Mouse (Mus musculus) inflammation-experienced regulatory T-cells, adult 6 months (primary cell): ENCODE data around the gene Pirt. TPM values are rescaled to one million over a fixed set of nuclear protein-coding genes. Genes with fewer than 3 reads are reported as not detected.

Experiments
- ATAC-seq: one replicate; pipeline ENCODE4 v1.8.0; 2017
- polyA plus RNA-seq, 3 experiments: library from polyadenylated mRNA; unstranded; fragments of 100-300 nt; shearing (Covaris generic); gene quantifications; one replicate each; pipeline ENCODE4 v1.2.1; 2017

Pirt gene
- polyA plus RNA-seq, 3 experiments from 2014 or later: not detected

DNA sequence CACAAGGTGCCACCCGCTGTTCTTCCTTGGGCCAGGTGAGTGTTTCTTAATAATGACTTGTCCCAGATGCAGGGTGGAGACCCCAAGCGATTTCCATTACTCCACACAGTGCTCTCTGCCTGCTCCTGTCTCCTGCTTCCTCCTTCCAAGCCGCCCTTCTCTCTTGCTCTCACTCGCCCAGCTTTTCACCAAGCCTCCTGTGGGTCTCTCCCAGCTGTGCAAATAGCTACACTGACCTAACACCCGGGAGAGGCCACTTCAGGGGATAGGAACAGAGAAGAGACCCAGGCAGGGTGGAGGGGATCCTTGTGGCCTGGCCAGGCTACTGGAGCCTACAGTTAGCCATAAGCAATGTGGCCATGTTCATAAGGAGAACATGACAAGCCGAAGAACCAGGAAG lies 35.1 kb downstream of the Pirt start:
- no peak for ATAC-seq

DNA sequence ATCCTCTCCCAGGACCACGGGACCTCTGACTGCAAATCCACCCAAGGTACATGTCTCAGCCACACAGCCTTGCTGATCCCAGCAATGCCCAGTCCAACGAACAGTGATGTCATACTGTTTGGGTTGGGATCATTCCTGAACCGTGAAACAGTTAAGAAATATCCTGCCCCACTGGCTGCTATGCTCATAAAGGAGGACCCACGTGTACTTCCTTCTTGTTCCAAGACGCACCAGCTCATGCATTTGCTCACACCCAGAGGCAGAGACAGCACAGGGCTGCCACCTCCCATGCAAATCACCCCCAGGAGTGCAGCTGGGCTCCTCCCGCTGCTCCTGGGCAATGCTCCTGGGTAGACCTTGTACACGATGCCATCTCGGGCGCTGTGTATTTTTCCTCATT lies 44.5 kb downstream of the Pirt start, which contains the start of gene Tmem238l:
Gene Tmem238l (plus strand): TSS at position 336 of the 400 bp plus-strand sequence.
- ATAC-seq: no peak

DNA sequence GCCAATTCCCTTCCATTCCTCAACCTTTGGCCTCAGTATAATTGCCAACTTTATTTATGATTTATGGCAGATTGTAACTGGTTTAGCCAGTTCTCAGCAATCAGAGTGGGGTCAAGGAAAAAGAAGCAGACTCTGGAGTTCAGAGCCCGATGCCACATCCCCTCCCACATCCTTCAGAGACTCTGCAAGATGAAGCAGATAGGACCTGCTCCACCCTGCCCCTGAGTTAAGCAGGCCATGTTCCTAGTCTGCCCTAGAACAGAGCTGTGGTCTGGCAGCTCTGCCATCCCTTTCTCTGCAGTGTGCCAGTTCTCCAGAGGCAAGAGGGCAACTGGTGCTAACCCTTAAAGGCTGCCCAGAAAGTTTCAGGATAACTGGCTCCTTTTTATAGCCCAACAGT lies 49.0 kb downstream of the Pirt start:
- no peak for ATAC-seq

DNA sequence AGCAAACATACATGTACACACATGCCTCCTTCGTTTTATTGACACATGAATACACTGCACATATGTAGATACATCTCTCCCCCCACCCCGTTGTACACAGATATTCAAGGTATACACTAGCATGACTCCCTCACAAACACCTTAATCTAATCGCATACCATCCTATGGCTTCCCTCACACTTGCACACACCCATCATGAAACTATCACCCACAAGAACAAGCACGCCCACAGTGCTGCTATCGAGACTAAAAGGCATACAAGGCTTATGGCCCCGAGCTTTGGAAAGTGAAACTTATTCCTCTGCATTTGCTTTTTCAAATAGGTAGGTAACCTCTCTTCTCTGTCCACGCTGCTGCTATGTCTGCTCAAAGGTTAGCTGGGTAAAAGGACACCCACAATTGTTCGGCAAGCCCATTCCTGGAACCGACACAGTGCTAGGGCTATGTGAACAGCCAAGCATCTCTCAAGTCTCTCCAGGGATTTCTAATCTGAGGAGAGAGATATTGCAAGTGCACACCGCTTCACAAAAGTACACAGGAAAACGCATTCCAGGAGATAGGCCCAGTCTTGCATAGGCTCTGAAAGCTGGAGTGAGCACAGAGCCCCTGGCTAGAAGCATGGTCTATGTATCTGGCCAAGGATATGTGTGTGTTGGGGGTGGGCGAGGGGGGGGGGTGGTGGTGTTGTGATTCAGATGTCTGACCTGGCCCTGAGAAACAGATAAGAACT lies 49.8 kb downstream of the Pirt start:
- no peak for ATAC-seq

DNA sequence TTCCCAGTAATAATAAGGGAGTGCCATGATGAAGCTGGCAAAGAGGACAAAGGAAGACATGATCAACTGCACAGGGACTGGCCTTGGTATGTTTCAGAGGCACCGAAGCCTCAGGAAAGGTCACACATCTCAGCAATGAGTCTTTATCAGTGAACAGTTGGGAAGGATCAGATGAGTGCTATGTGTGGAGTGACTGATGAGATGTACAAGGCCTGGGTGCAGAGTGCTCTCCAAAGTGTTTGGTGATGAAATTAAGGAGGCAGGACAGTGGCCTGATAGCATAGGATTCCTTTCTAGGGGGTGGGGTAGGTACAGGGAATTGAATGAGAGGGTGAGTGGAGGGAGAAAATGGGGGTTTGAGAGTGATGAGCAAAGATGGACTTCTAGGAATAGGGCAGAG lies 51.7 kb downstream of the Pirt start:
- no peak for ATAC-seq

DNA sequence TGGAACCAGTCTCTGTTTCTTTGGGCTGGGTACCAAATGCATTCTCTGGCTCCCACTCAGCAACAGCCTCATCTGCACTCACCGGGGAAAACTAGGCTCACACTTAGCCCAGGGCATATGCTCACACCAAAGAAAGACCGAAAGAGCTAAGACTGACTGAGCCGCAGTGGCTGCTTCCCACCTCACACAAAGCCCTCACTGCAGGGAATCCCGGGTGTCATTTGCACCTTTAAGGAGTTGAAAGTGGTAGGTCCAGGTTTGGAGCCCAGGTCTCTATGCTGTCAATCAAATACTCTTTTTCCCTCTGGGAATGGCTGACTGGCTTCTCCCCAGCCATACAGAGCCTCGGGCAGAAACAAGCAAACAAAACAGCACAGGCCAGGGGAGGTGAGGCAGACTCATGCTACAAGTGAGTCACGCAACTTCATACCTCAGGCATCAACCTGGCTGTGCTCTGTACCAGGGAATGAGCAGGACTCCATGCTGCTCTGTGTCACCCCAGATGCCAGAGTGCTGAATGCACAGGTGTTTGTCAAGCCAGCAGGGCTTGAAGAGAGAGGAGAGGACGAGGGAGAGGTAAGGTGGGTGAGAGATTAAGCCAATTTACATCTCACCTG lies 54.8 kb downstream of the Pirt start:
- ATAC-seq: no peak

DNA sequence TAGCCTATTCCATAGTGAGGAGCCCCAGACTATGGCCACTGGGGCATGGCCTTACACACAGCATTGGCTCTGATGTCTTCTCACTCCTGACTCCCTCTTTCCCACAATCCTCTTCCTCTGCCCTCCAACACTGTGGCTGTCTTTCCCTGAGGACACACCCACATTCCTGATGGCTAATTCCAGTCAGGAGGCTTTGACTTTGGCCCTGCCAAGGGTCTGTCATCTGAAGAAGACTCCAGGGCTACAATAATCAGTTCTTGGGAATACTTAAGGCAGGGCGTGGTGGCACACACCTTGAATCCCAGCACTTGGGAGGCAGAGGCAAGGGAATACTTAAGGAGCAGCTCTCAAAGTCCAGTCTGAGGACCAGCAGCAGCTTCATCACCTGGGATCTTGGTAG lies 56.8 kb downstream of the Pirt start:
- no peak for ATAC-seq

DNA sequence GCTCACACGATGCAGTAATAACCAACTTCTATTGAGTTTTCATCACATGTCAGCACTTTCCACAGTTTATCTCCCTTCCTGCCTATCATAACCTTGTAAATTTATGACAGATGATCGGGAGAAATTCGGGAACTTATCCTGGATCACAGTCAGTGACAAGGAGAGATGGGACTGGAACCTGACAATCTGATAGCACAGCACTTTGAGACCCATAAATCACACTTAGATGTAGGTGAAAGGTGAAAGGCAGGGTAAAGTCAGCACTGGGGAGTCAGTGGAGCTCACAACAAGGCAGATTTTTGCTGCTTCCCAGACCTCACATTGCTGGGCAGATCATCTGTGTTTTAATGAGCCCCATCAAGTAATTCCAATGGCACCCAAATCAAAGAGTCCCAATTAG lies 61.7 kb downstream of the Pirt start:
- ATAC-seq: no peak

DNA sequence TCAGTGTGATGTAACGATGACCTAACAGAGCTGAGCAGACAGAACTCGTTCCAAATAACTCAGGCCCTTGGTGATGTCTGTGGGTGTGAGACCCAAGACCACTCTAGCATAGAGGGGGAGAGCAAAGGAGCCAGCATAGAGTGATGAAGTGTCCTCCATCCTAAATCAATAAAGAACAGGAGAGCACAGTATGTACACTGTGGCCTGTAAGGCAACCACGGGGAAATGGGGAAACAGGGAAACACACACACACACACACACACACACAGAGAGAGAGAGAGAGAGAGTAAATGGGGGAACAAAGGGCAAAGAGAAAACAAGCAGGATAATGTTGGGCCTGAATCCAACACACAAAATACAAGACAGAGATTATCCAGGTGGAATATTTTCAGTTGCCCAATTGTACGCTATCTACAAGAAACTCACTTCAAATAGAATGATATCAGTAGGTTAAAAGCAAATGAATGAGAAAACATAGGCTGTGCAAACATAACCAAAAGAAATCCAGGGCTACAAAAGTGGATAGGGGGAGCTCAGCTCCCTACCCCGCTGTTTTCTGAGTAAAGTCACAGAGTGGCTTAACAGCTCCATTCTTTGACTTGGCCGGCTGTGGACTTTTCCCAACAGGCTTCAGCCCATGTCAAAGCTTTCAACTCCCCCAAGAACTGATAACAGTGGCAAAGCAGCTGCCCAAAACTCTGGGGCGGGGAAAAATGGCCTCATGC lies 64.0 kb downstream of the Pirt start:
- no peak for ATAC-seq

Other genes starting within 250 kb of the Pirt start
- not detected for gene Tmem238l, start 44.7 kb downstream of the Pirt start, polyA plus RNA-seq
- 1 to 10 TPM; 1.9 to 3.0 (median 2.6) TPM for gene Tmem220, start 113.2 kb downstream of the Pirt start, polyA plus RNA-seq
- 10 to 100 TPM; 68.1 to 92.5 (median 75.7) TPM for gene Adprm, start 140.6 kb downstream of the Pirt start, polyA plus RNA-seq
- 1 to 10 TPM; 6.5 to 9.1 (median 8.9) TPM for gene Sco1, start 140.7 kb downstream of the Pirt start, polyA plus RNA-seq
- gene Myh3, start 166.3 kb downstream of the Pirt start, polyA plus RNA-seq: under 1 TPM; 0.12 to 0.57 (median 0.44) TPM